Comparison of ENCODE assay signal across 9 mouse cellular contexts in the genomic region with DNA sequence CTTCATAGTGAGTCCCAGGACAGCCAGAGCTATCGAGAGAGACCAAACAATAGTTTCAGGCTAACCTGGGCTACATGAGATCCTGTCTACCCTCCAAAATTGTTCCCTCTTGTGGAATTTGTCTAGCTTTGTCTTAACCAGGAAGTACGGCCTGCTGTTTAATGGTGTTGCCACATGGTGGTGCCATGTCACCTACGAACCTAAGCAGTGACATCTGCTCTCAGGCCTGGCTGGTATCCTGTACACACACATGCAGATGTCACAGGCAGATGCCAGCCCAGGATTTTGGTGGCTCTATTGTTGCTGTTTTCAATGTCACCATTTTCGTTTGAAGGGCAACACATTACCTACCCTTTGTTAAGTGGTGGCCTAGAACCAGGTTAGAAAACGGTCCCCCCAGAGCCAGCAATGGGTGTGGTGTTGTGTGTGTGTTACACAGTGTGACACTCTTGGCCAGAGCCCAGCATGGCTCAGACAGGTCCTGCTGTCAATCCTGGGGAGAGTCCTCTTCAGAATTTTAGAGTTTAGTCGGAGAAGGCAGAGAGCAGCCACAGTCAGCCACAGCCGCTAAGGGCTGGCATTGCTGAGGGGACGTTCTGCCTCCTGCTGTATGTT. TPM values are rescaled to one million over a fixed set of nuclear protein-coding genes. Genes with fewer than 3 reads are reported as not detected.
A peak's percentile ranks its signal among the peaks of the same experiment; 100 is the strongest.
DNase-seq lines count a peak whose midpoint lies in the region; ATAC-seq and TF ChIP-seq lines count a peak whose summit lies in the region.
"Had no signal": no experiment of that assay in that cellular context is flagged by ENCODE, and none has a peak within 500 bp of the region (broad histone marks: within the 10 kb centered on the region; RNA-seq: fewer than 3 reads in every experiment).

No protein-coding gene starts in this region.

- H3K9ac ChIP-seq in heart, embryonic 11.5 days (ENCODE audit: low read depth, low read length), result no peak overlapping the region
- no peak overlapping the region for H3K9ac ChIP-seq in ES-Bruce4 (ENCODE audit: low read depth, poor library complexity, severe bottlenecking)
- no peak overlapping the region for H3K9ac ChIP-seq in neural tube, embryonic 14.5 days (replicated peaks; ENCODE audit: low read depth, low read length)
- H3K9ac ChIP-seq in kidney, embryonic 14.5 days (ENCODE audit: low read depth, low read length), result no peak overlapping the region

- no peak overlapping the region for H3K27ac ChIP-seq in heart, embryonic 11.5 days (ENCODE audit: low read depth, low read length)
- no peak overlapping the region for H3K27ac ChIP-seq in ES-Bruce4 (ENCODE audit: insufficient read depth, low read length)
- no peak overlapping the region for H3K27ac ChIP-seq in cortical plate, adult 2 months (ENCODE audit: insufficient read depth, low read length)
- H3K27ac ChIP-seq in neural tube, embryonic 14.5 days (ENCODE audit: low read depth, low read length), result no peak overlapping the region
- H3K27ac ChIP-seq in kidney, embryonic 14.5 days (ENCODE audit: low read depth, low read length), result no peak overlapping the region

- no peak for TF ChIP-seq POLR2A in ES-Bruce4 (IDR thresholded peaks at IDR 0.05; ENCODE audit: insufficient read depth, low read length)
- TF ChIP-seq POLR2A in cortical plate, adult 2 months (IDR thresholded peaks at IDR 0.05; ENCODE audit: extremely low read depth, insufficient read depth, low read length), result no peak

- no peak for TF ChIP-seq EP300 in ES-Bruce4 (IDR thresholded peaks at IDR 0.05; ENCODE audit: insufficient read depth, low read depth, low read length)

- intact Hi-C loops in left cerebral cortex, postnatal 4 days (cut with DNase I), result no loop called here

- no peaks in the 10 kb centered on the region for H3K9me3 ChIP-seq in heart, embryonic 11.5 days (replicated peaks; ENCODE audit: control insufficient read depth, low read length)
- no peaks in the 10 kb centered on the region for H3K9me3 ChIP-seq in ES-Bruce4 (replicated peaks; ENCODE audit: control insufficient read depth, insufficient read depth, low read length, poor library complexity, severe bottlenecking)
- H3K9me3 ChIP-seq in neural tube, embryonic 14.5 days (ENCODE audit: control insufficient read depth, low read length), result no peaks in the 10 kb centered on the region
- H3K9me3 ChIP-seq in kidney, embryonic 14.5 days (ENCODE audit: control insufficient read depth, low read length), result no peaks in the 10 kb centered on the region

- H3K4me2 ChIP-seq in heart, embryonic 11.5 days, result no peak overlapping the region
- no peak overlapping the region for H3K4me2 ChIP-seq in neural tube, embryonic 14.5 days (ENCODE audit: low read depth, low read length)
- no peak overlapping the region for H3K4me2 ChIP-seq in kidney, embryonic 14.5 days (replicated peaks; ENCODE audit: low read depth, low read length)

- no peak overlapping the region for H3K4me3 ChIP-seq in heart, embryonic 11.5 days (ENCODE audit: low read depth, low read length)
- H3K4me3 ChIP-seq in ES-Bruce4 (ENCODE audit: low read depth, low read length), result no peak overlapping the region
- H3K4me3 ChIP-seq in cortical plate, adult 2 months (ENCODE audit: insufficient read depth, low read length), result no peak overlapping the region
- no peak overlapping the region for H3K4me3 ChIP-seq in neural tube, embryonic 14.5 days (ENCODE audit: low read depth, low read length)
- no peak overlapping the region for H3K4me3 ChIP-seq in kidney, embryonic 14.5 days (ENCODE audit: low read length)

- H3K4me1 ChIP-seq in heart, embryonic 11.5 days (ENCODE audit: control insufficient read depth, insufficient read depth, low read length), result no peaks in the 10 kb centered on the region
- H3K4me1 ChIP-seq in ES-Bruce4 (ENCODE audit: control insufficient read depth, insufficient read depth, low read length), result no peaks in the 10 kb centered on the region
- H3K4me1 ChIP-seq in cortical plate, adult 2 months (ENCODE audit: control insufficient read depth, insufficient read depth, low read length), result no peaks in the 10 kb centered on the region
- no peaks in the 10 kb centered on the region for H3K4me1 ChIP-seq in neural tube, embryonic 14.5 days (ENCODE audit: control insufficient read depth, insufficient read depth, low read length)
- no peaks in the 10 kb centered on the region for H3K4me1 ChIP-seq in kidney, embryonic 14.5 days (ENCODE audit: control insufficient read depth, insufficient read depth, low read length)

- DNase-seq in heart, postnatal 4 days, result peak; percentile 41
- DNase-seq in left cerebral cortex, postnatal 4 days, result peak; percentile 41
- DNase-seq in kidney, postnatal 14 days, result no peak

- WGBS in heart, embryonic 11.5 days (ENCODE audit: insufficient replicate concordance), result 75% methylated on average over 8 of the region's 8 CpGs
- 80% methylated on average over 8 of the region's 8 CpGs for whole genome bisulfite sequencing in neural tube, embryonic 14.5 days
- 85% methylated on average over 8 of the region's 8 CpGs for WGBS in kidney, embryonic 14.5 days

- no peaks in the 10 kb centered on the region for H3K27me3 ChIP-seq in heart, embryonic 11.5 days (ENCODE audit: control insufficient read depth, insufficient read depth, low read length)
- H3K27me3 ChIP-seq in ES-Bruce4 (ENCODE audit: control insufficient read depth, insufficient read depth, low read length, poor library complexity, severe bottlenecking), result no peaks in the 10 kb centered on the region
- no peaks in the 10 kb centered on the region for H3K27me3 ChIP-seq in neural tube, embryonic 14.5 days (ENCODE audit: control insufficient read depth, insufficient read depth, low read length)
- no peaks in the 10 kb centered on the region for H3K27me3 ChIP-seq in kidney, embryonic 14.5 days (ENCODE audit: control insufficient read depth, insufficient read depth, low read length)

- peaks cover 43% of the 10 kb centered on the region for H3K36me3 ChIP-seq in heart, embryonic 11.5 days (ENCODE audit: control insufficient read depth, insufficient read depth, low read length)
- no peaks in the 10 kb centered on the region for H3K36me3 ChIP-seq in ES-Bruce4 (ENCODE audit: control insufficient read depth, insufficient read depth, low read length, poor library complexity, severe bottlenecking)
- H3K36me3 ChIP-seq in neural tube, embryonic 14.5 days (ENCODE audit: control insufficient read depth, insufficient read depth, low read length), result peaks cover 36% of the 10 kb centered on the region
- H3K36me3 ChIP-seq in kidney, embryonic 14.5 days (ENCODE audit: control insufficient read depth, insufficient read depth, low read length), result peaks cover 87% of the 10 kb centered on the region

- ATAC-seq in heart, embryonic 11.5 days (replicated peaks; ENCODE audit: insufficient number of reproducible peaks, low FRiP score, low TSS enrichment), result no peak
- ATAC-seq in neural tube, embryonic 14.5 days (ENCODE audit: low read depth), result peak; percentile 71; the same call in 1 of the 2 replicates
- no peak for ATAC-seq in kidney, embryonic 14.5 days (ENCODE audit: low FRiP score, low TSS enrichment)

- peak; percentile 79 for TF ChIP-seq CTCF in ES-Bruce4 (IDR thresholded peaks at IDR 0.05; ENCODE audit: low read depth, low read length)
- peak; percentile 90 for TF ChIP-seq CTCF in cortical plate, adult 2 months (IDR thresholded peaks at IDR 0.05; ENCODE audit: extremely low read depth, insufficient read depth, low read length)

RNA-seq across cellular contexts. Expression of a gene that starts 16.0 kb away (rescaled TPM):
- not detected for total RNA-seq in heart, postnatal 4 days (2021)
- not detected in 2 replicates for polyA plus RNA-seq in heart, embryonic 11.5 days (2014; fragmentation: Nextera tagmentation; extraction: Ambion mirVana)
- polyA plus RNA-seq in ES-Bruce4 (2011; ENCODE audit: insufficient read depth, insufficient read length, low read depth, missing spikeins), result not detected in 2 replicates
- 0.13 and 0.17 TPM in 2 replicates for polyA plus RNA-seq in cortical plate, adult 2 months (2012; rRNA removed)
- not detected for total RNA-seq in left cerebral cortex, postnatal 4 days (2021)
- not detected in 2 replicates for polyA plus RNA-seq in neural tube, embryonic 14.5 days (2014; fragmentation: Nextera tagmentation; extraction: Ambion mirVana)
- polyA plus RNA-seq in kidney, embryonic 14.5 days (2014; fragmentation: Nextera tagmentation; extraction: Ambion mirVana), result not detected in 2 replicates

RNA-seq across cellular contexts. Expression of a gene that starts 16.5 kb away (rescaled TPM):
- 10 to 100 TPM; 13.5 to 13.8 TPM for total RNA-seq in heart, postnatal 4 days (2021)
- polyA plus RNA-seq in heart, embryonic 11.5 days (2014; fragmentation: Nextera tagmentation; extraction: Ambion mirVana), result 15.4 and 17.5 TPM in 2 replicates
- 17.6 and 20.7 TPM in 2 replicates for polyA plus RNA-seq in ES-Bruce4 (2011; ENCODE audit: insufficient read depth, insufficient read length, low read depth, missing spikeins)
- polyA plus RNA-seq in cortical plate, adult 2 months (2012; rRNA removed), result 20.8 and 21.6 TPM in 2 replicates
- total RNA-seq in left cerebral cortex, postnatal 4 days (2021), result 10 to 100 TPM; 26.9 to 29.7 TPM
- polyA plus RNA-seq in neural tube, embryonic 14.5 days (2014; fragmentation: Nextera tagmentation; extraction: Ambion mirVana), result 17.3 and 18.2 TPM in 2 replicates
- 14.5 and 24.3 TPM in 2 replicates for polyA plus RNA-seq in kidney, embryonic 14.5 days (2014; fragmentation: Nextera tagmentation; extraction: Ambion mirVana)

RNA-seq across cellular contexts. Expression of a gene that starts 19.2 kb away (rescaled TPM):
- 10 to 100 TPM; 16.6 to 16.8 TPM for total RNA-seq in heart, postnatal 4 days (2021)
- polyA plus RNA-seq in heart, embryonic 11.5 days (2014; fragmentation: Nextera tagmentation; extraction: Ambion mirVana), result 3.2 and 4.3 TPM in 2 replicates
- 9.1 and 10.5 TPM in 2 replicates for polyA plus RNA-seq in ES-Bruce4 (2011; ENCODE audit: insufficient read depth, insufficient read length, low read depth, missing spikeins)
- polyA plus RNA-seq in cortical plate, adult 2 months (2012; rRNA removed), result 30.1 and 31.8 TPM in 2 replicates
- 10 to 100 TPM; 22.4 to 27.9 TPM for total RNA-seq in left cerebral cortex, postnatal 4 days (2021)
- 5.8 and 6.4 TPM in 2 replicates for polyA plus RNA-seq in neural tube, embryonic 14.5 days (2014; fragmentation: Nextera tagmentation; extraction: Ambion mirVana)
- polyA plus RNA-seq in kidney, embryonic 14.5 days (2014; fragmentation: Nextera tagmentation; extraction: Ambion mirVana), result 3.2 and 5.2 TPM in 2 replicates

RNA-seq across cellular contexts. Expression of a gene that starts 36.2 kb away (rescaled TPM):
- not detected for total RNA-seq in heart, postnatal 4 days (2021)
- polyA plus RNA-seq in heart, embryonic 11.5 days (2014; fragmentation: Nextera tagmentation; extraction: Ambion mirVana), result not detected in 2 replicates
- polyA plus RNA-seq in ES-Bruce4 (2011; ENCODE audit: insufficient read depth, insufficient read length, low read depth, missing spikeins), result not detected in 2 replicates
- polyA plus RNA-seq in cortical plate, adult 2 months (2012; rRNA removed), result not detected in 2 replicates
- total RNA-seq in left cerebral cortex, postnatal 4 days (2021), result not detected
- polyA plus RNA-seq in neural tube, embryonic 14.5 days (2014; fragmentation: Nextera tagmentation; extraction: Ambion mirVana), result not detected in 2 replicates
- polyA plus RNA-seq in kidney, embryonic 14.5 days (2014; fragmentation: Nextera tagmentation; extraction: Ambion mirVana), result not detected in 2 replicates
- polyA plus RNA-seq: liver, embryonic 16.5 days had no signal
